Mouse (Mus musculus) gastrocnemius, adult 18-20 months (tissue): ENCODE measurements around the gene Olfr721-ps1. TPM values are rescaled to one million over a fixed set of nuclear protein-coding genes. Genes with fewer than 3 reads are reported as not detected.

Experiments used
- DNase-seq: peaks from one replicate; pipeline ENCODE4 v3.0.0; 2021; ENCODE audit warnings: low spot score
- long read RNA-seq, 2 experiments: library from polyadenylated mRNA; stranded (forward); transcript quantifications; one replicate each; pipeline ENCODE4 v2.0.0; 2021
- total RNA-seq, 2 experiments: library from RNA; stranded (reverse); gene quantifications; 2 replicates each; pipeline ENCODE4 v1.2.3; 2021

The Olfr721-ps1 gene
- not detected for total RNA-seq
- long read RNA-seq, experiment 1: 0 reads
- long read RNA-seq, experiment 2: 0 reads

GRCm38 (mm10) chr14:14400998-14401397, at the start of gene Olfr721-ps1:
Gene Olfr721-ps1 (plus strand): TSS chr14:14401298.
- no peak for DNase-seq

DNA sequence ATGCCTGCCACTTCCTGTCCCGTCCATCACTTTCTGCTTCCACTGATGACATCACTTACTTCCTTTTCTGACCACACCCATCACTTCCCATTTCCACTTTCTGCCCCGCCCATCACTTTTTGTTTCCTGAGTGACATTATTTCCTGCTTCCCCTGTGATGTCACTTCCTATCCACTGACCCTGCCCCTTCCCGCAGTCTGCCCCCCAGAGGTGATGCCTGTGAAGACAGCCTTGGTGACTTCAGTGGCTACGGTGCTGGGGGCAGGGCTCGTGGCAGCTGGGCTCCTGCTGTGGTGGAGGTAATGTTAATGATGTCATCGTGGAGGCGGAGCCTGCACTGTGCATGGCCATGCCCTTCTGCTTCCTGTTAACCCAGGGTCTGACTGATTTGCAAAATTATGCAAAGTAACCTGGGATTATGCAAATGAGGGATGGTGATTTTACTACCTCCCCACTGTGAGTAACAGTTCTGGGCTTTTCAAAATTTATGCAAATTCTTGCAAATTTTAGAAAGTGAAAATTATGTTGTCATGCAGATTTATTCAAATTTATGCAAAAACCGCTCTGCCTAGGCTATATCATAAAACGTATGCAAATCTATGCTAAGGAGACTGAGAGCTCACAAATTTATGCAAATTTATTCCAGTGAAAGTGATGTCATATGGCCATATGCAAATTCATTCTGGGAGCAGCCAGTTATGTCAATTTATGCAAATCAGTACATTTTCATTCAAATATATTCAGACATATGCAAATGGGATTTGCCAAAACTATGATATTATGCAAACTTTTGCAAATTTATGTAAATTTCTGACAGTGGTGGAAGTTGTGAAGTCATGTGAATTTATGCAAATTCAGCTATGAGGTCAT, 49.1 kb upstream of the Olfr721-ps1 start:
- no peak for DNase-seq

DNA sequence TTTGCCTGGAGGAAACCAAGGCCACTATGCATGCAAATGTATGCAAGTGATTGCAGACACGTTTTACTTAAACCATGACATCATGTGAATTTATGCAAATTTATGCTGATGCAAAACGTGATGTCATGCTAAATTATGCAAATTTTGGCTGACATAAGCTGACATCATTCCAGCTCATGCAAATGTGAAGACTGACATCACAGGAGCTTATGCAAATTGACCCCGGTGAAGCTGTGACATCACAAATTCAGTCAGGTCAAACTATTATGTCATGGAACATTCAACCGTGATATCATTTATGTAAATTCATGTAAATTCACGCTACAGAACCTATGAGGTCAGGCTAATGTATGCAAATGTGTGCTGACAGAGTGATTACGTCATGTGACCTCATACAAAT, 48.5 kb upstream of the Olfr721-ps1 start:
- DNase-seq: no peak

DNA sequence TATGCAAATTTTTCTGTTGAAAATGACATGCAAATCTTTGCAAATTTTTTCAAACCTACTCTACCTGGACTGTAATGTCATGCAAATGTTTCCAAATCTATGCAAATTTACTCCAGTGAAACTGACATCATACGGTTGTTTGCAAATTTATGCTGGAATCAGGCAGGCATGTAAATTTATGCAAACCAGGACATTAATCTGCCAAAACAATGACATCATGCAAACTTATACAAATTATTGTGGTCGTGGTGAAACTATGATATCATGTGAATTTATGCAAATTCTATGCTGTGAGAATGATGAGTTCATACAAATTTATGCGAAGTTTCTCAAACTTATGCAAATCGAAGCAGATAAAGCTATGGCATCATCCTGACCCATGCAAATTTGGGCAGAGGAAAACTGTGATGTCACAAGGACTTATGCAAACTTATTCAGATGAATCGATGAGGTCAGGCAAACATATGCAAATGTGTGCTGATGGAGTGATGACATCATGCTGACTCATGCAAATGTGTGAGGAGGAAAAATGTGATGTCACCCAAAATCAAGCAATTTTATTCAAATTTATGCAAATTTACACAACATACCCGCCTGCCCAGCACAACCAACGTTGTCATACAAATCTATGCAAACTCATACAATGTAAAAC, 47.9 kb upstream of the Olfr721-ps1 start:
- DNase-seq: no peak

DNA sequence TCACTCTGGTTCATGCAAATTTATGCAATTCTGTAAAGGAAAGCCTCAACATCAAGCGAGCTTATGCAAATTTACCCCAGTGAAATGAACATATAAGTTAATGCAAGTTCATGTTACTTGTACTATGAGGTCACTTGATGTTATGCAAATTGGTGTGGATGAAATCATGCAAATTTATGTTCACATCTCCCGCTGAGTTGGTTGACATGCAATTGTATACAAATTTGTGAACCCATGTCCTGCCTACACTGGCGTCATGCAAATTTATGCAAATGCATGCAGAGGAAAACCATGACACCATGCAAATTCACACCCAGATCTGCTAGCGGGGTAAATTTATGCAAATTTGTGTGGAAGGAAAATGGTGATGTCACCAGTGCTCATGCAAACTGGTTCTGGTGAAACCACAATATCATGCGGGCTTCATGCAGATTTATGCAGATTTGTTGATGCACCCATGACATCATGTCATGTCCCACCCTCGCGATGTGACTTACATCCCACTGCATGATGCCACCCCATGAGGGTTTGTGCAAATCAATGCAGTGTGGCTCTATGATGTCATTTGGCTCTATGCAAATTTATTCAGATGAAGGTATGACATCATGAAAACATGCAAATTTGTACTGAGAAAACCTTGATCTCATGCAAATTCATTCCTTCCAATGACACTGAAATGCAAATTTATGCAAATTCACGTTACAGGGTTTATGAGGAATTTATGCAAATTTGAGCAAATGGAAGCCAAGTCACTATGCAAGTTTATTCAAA, 47.2 kb upstream of the Olfr721-ps1 start:
- no peak for DNase-seq

- no peak for DNase-seq
Measured at GRCm38 (mm10) chr14:14354511-14355359, 46.4 kb upstream of the Olfr721-ps1 start.

GRCm38 (mm10) chr14:14355360-14355646, 45.8 kb upstream of the Olfr721-ps1 start:
- DNase-seq: no peak

DNA sequence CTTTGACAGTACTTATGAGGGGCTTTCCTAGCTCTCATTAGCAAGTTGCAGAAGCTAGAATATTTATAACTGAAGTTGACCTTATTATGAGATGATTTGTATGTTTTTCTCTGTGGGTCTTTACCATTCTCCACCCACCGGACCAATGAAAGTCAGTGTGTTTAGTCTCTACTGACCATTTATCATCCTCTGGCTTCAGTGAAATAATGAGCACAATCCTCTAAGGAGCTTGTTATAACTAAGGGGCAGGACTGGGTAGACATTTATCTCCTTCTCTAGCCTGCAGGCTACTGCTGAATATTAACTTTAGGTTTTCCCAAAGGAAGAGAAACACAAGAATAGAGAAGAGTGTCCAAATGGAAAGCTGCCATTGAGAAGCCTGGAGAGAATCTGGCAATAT, 5.6 kb upstream of the Olfr721-ps1 start:
- DNase-seq: no peak

DNA sequence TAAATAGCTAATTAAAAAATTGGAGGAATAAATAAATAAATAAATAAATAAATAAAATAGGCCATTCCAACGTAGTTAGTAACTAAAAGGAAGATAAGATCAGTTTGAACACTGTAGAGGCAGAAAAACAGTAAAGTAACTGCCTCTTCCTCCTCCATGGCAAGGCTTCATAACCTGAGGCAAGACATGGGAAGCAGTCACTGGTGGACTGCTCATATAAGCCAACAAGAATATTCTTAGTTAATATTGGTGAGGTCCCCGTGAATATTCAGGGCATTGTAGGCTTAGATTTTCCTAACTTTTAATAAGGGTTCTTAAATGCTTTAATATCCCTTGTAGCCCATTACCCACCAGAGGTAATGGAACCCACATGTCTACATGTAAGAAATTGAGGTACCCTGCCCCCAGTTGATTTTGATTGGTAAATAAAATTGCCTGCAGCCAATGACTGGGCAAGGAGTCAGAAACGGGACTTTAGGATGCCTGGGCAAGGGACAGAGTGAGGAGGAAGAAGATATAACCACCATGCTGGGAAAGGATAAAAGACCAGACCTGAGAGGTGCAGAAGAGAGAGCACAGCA, 35.1 kb downstream of the Olfr721-ps1 start:
- no peak for DNase-seq

Other genes starting within 250 kb of the Olfr721-ps1 start
- not detected for gene Olfr720, start 214.5 kb upstream of the Olfr721-ps1 start, total RNA-seq
- not detected for gene Olfr31, start 78.5 kb upstream of the Olfr721-ps1 start, total RNA-seq
- 1 to 10 TPM; 1.3 to 2.4 TPM for gene Il3ra, start 55.0 kb upstream of the Olfr721-ps1 start, total RNA-seq